8 mouse cellular contexts compared by ENCODE assay signal in the genomic region with DNA sequence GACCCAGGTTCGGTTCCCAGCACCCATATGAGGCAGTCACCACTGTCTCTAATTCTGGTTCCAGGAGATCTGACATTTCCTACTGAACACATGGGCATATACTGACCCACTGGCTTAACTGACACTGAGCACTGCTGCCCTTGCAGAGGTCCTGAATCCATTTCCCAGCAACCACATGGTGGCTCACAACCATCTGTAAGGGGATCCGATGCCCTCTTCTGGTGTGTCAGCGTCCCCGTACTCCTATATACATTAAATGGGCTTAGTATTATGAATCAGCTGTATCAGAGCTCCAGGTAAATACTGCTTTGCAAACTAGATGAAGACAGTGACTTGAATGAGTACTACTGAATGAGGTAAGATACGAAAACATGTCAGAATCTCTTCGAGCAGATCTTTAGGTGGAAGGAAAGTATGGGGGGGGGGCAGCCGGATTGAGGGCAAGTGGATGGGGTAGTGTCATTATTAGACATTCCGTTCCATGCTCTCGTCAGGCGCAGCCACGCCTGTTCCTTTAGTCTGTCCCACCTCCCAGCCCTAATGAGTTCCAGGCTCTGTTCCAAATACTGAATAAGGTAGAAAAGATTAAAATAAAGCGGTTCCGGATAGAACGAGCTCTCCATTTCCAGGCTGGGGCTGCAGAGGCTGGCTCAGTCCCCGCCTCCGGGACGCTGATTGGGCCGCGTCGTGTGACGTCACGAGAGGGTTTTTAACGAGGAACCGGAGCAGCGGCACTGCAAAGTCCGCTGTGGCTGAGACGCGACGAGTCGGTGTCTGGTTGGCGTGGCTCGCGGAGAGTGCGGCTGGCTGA. TPM values are rescaled to one million over a fixed set of nuclear protein-coding genes. Genes with fewer than 3 reads are reported as not detected.
DNase-seq lines count a peak whose midpoint lies in the region; ATAC-seq and TF ChIP-seq lines count a peak whose summit lies in the region.

A gene (plus strand): TSS at position 717 of the 811 bp plus-strand sequence.

- no peak for TF ChIP-seq CTCF in G1E (IDR thresholded peaks at IDR 0.05; ENCODE audit: low read depth, low read length)
- no peak; the same call in 1 of the 2 replicates for TF ChIP-seq CTCF in cerebellum, adult 2 months (IDR thresholded peaks at IDR 0.05; ENCODE audit: borderline replicate concordance, insufficient read depth, low read depth, low read length)

- H3K4me1 ChIP-seq in G1E (ENCODE audit: insufficient read depth, low read depth, low read length) = peaks cover 73% of the 10 kb centered on the region
- no peaks in the 10 kb centered on the region for H3K4me1 ChIP-seq in cerebellum, adult 2 months (ENCODE audit: control insufficient read depth, insufficient read depth, low read length)
- peaks cover 12% of the 10 kb centered on the region for H3K4me1 ChIP-seq in lung, embryonic 16.5 days (replicated peaks; ENCODE audit: control insufficient read depth, insufficient read depth, low read length)

- H3K36me3 ChIP-seq in G1E (replicated peaks) = peaks cover 12% of the 10 kb centered on the region
- no peaks in the 10 kb centered on the region for H3K36me3 ChIP-seq in lung, embryonic 16.5 days (ENCODE audit: control insufficient read depth, insufficient read depth, low read length)

- H3K27ac ChIP-seq in cerebellum, adult 2 months (ENCODE audit: insufficient read depth, low read length) = peak within 1 kb of the TSS; percentile 21; the same call in 1 of the 2 replicates
- H3K27ac ChIP-seq in lung, embryonic 16.5 days (ENCODE audit: low read length) = peak within 1 kb of the TSS; percentile 83

- H3K9ac ChIP-seq in lung, embryonic 16.5 days (ENCODE audit: low read length) = peak within 1 kb of the TSS; percentile 81

- H3K4me2 ChIP-seq in lung, embryonic 16.5 days (ENCODE audit: low read depth, low read length) = peak within 1 kb of the TSS; percentile 96

- H3K27me3 ChIP-seq in G1E (ENCODE audit: insufficient read depth, low read length) = peaks cover 6% of the 10 kb centered on the region
- H3K27me3 ChIP-seq in cerebellum, adult 2 months (ENCODE audit: control insufficient read depth, insufficient read depth, low read length) = no peaks in the 10 kb centered on the region
- no peaks in the 10 kb centered on the region for H3K27me3 ChIP-seq in lung, embryonic 16.5 days (ENCODE audit: control insufficient read depth, insufficient read depth, low read depth, low read length)

- TF ChIP-seq POLR2A in cerebellum, adult 2 months (IDR thresholded peaks at IDR 0.05; ENCODE audit: borderline replicate concordance, insufficient read depth, low read length) = peak; percentile 100

- H3K4me3 ChIP-seq in G1E (ENCODE audit: low read depth, low read length) = peak within 1 kb of the TSS; percentile 79
- peak within 1 kb of the TSS; percentile 66 for H3K4me3 ChIP-seq in cerebellum, adult 2 months (replicated peaks; ENCODE audit: insufficient read depth, low read depth, low read length)
- H3K4me3 ChIP-seq in lung, embryonic 16.5 days (ENCODE audit: low read length) = peak within 1 kb of the TSS; percentile 71

- peak; percentile 94 for DNase-seq in G1E (ENCODE audit: low spot score)
- DNase-seq in cerebellum, adult 2 months = peak; percentile 96 to 97
- peak; percentile 92 for DNase-seq in forelimb bud, embryonic 11.5 days (ENCODE audit: low read depth, low spot score)
- DNase-seq in layer of hippocampus, adult 9-10 months (ENCODE audit: low spot score) = peak; percentile 89
- peak; percentile 94 for DNase-seq in ovary, postnatal 10 days (ENCODE audit: low spot score)
- DNase-seq in thymus, postnatal 10 days (ENCODE audit: low spot score in 2 of 2) = peak; percentile 92 to 95

- 4% methylated on average over 34 of the region's 34 CpGs for WGBS in cerebellum, adult 2 months
- 7% methylated on average over 34 of the region's 34 CpGs for WGBS in lung, embryonic 16.5 days

- peak; percentile 80 for ATAC-seq in G1E (ENCODE audit: extremely low read depth, insufficient number of reproducible peaks, low FRiP score, poor library complexity, severe bottlenecking)
- ATAC-seq in hematopoietic stem cell, adult 5-6 weeks (replicated peaks in 1 of 2; ENCODE audit: insufficient read depth in 1 of 2, low FRiP score in 2 of 2, low TSS enrichment in 1 of 2, low read depth in 1 of 2, poor library complexity in 2 of 2, severe bottlenecking in 2 of 2) = peak; percentile 95
- ATAC-seq in lung, embryonic 16.5 days (ENCODE audit: low read depth) = peak; percentile 95

- H3K9me3 ChIP-seq in G1E (replicated peaks) = no peaks in the 10 kb centered on the region
- H3K9me3 ChIP-seq in lung, embryonic 16.5 days (ENCODE audit: control insufficient read depth, low read length) = no peaks in the 10 kb centered on the region

RNA-seq across cellular contexts. Expression of the gene that starts here (rescaled TPM):
- total RNA-seq in G1E (2014; fragmentation: Nextera tagmentation) = 3.5 and 6.8 TPM in 2 replicates
- total RNA-seq in G1E (2017) = 2.2 TPM in 2 replicates
- 5.2 TPM in 2 replicates for polyA plus RNA-seq in G1E (2012)
- 14.5 and 16.6 TPM in 2 replicates for polyA plus RNA-seq in cerebellum, adult 2 months (2012; rRNA removed)
- total RNA-seq in hematopoietic stem cell, adult 5-6 weeks (2017) = 0.88 and 2.5 TPM in 2 replicates
- 6.8 and 7.4 TPM in 2 replicates for polyA plus RNA-seq in lung, embryonic 16.5 days (2015; fragmentation: Nextera tagmentation; extraction: Ambion mirVana)

Comparison
In these comparisons a context has a peak if more than half of its experiments do, and no peak if none do; other contexts are left out.
1. Peak in every context shown above with its lines: DNase-seq, ATAC-seq, H3K4me3 ChIP-seq and H3K27ac ChIP-seq.